ENCODE assay signal across 8 mouse cellular contexts in genomic region chr10:44458534-44459315, GRCm38 (mm10).
DNase-seq lines count a peak whose midpoint lies in the region; ATAC-seq lines count a peak whose summit lies in the region.

No protein-coding gene starts in this region.

- H3K9me3 ChIP-seq in hindbrain, embryonic 16.5 days (ENCODE audit: control insufficient read depth, low read length) = no peaks in the 10 kb centered on the region

- H3K36me3 ChIP-seq in hindbrain, embryonic 16.5 days (ENCODE audit: control insufficient read depth, insufficient read depth, low read length) = no peaks in the 10 kb centered on the region

- H3K27ac ChIP-seq in hindbrain, embryonic 16.5 days (ENCODE audit: low read depth, low read length) = 0 out of 2 replicates have a peak overlapping the region, but pooled peaks have one; percentile 39

- H3K4me1 ChIP-seq in hindbrain, embryonic 16.5 days (ENCODE audit: control insufficient read depth, insufficient read depth, low read depth, low read length) = peaks cover 13% of the 10 kb centered on the region

- DNase-seq in ZHBTc4 (ENCODE audit: low read depth, low spot score) (peak; percentile 91), adipocyte (ENCODE audit: low spot score) (no peak)
- peak; percentile 36 to 43 for DNase-seq in cerebellum, postnatal 36 days
- DNase-seq in gastrocnemius, adult 18-20 months (ENCODE audit: low spot score) = peak; percentile 19
- peak; percentile 43 to 50 for DNase-seq in left cerebral cortex, postnatal 36 days (ENCODE audit: low spot score in 2 of 2)
- peak; percentile 72 for DNase-seq in mesoderm, embryonic 11.5 days (ENCODE audit: low read depth, low spot score)
- DNase-seq in right cerebral cortex, postnatal 25 days = peak; percentile 58

- H3K4me2 ChIP-seq in hindbrain, embryonic 16.5 days (ENCODE audit: low read length) = peak overlapping the region; percentile 99

- peaks cover 8% of the 10 kb centered on the region for H3K27me3 ChIP-seq in hindbrain, embryonic 16.5 days (replicated peaks; ENCODE audit: control insufficient read depth, insufficient read depth, low read length)

- intact Hi-C loops in left cerebral cortex, postnatal 36 days (cut with DNase I) = loop anchor here (2.0 to 5.0 kb wide), 4 partner anchors 70 to 589 kb away; partner anchors contain the start of gene Prdm1

- 0% methylated on average over 52 of the region's 54 CpGs for WGBS in hindbrain, embryonic 16.5 days

- peak overlapping the region; percentile 67 for H3K9ac ChIP-seq in hindbrain, embryonic 16.5 days (ENCODE audit: low read depth, low read length)

- peak; percentile 95 for ATAC-seq in hindbrain, embryonic 16.5 days

- H3K4me3 ChIP-seq in hindbrain, embryonic 16.5 days (ENCODE audit: low read length) = peak overlapping the region; percentile 64
